17 mouse cellular contexts compared by ENCODE assay signal in the genomic region with DNA sequence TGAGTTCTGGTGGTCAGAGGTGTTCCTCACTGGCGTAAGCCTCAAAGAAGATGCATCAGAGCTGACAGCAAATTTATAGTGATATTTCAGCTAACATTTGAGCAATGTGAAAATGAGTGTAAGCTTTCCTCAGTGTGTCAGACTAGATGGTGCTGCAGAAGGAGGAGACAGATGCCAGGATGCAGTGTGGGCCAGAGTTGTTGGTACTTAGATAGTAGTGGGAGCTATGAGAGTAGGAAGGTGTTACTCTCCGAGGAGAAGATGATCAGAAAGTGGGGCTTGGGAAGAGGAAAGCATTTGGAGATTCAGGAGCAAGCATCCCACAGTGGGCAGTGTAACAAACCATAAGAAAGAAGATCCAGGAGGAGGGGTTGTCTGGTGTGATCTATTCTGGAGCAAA. TPM values are rescaled to one million over a fixed set of nuclear protein-coding genes. Genes with fewer than 3 reads are reported as not detected.
DNase-seq lines count a peak whose midpoint lies in the region.
"Had no signal": no experiment of that assay in that cellular context is flagged by ENCODE, and none has a peak within 500 bp of the region (broad histone marks: within the 10 kb centered on the region; RNA-seq: fewer than 3 reads in every experiment).

No protein-coding gene starts in this region.

- DNase-seq in layer of hippocampus, adult 9-11 months: peak; percentile 55
- DNase-seq in layer of hippocampus, adult 8-10 months (ENCODE audit: low spot score in 2 of 2): no peak
- peak; percentile 62 to 66 for DNase-seq in right cerebral cortex, adult 2 months (ENCODE audit: low spot score in 2 of 2)
- DNase-seq in right cerebral cortex, postnatal 14 days: no peak
- DNase-seq in left cerebral cortex, postnatal 14 days (ENCODE audit: low spot score in 2 of 2): peak; percentile 33 to 35
- DNase-seq in spleen, adult 12 weeks (ENCODE audit: low spot score): no peak
- no peak for DNase-seq in adrenal gland, adult (ENCODE audit: inconsistent age in 2 of 2, low spot score in 1 of 2)
- DNase-seq: adrenal gland, adult 8-10 months; cerebellum, adult 18-20 months; cerebellum, postnatal 25 days; heart, postnatal 4 days; kidney, postnatal 25 days; liver, embryonic 13.5 days; lung, adult 2 months; lung, postnatal 14 days; thymus, adult 18-20 months; thymus, postnatal 36 days had no signal

- intact Hi-C loops in left cerebral cortex, postnatal 14 days (cut with DNase I): no loop called here

RNA-seq across cellular contexts. Expression of a gene that starts 22.4 kb away (rescaled TPM):
- 10 to 100 TPM; 35.0 to 40.3 (median 36.6) TPM for total RNA-seq in layer of hippocampus, adult 8-10 months (2022)
- 10 to 100 TPM; 40.0 to 40.2 TPM for total RNA-seq in left cerebral cortex, postnatal 14 days (2021)

Comparison
In these comparisons a context has a peak if more than half of its experiments do, and no peak if none do; other contexts are left out.
1. DNase-seq: peak in layer of hippocampus, adult 9-11 months (single experiment), right cerebral cortex, adult 2 months (2 of 2) and left cerebral cortex, postnatal 14 days (2 of 2); none in layer of hippocampus, adult 8-10 months (0 of 2), right cerebral cortex, postnatal 14 days (single experiment), spleen, adult 12 weeks (single experiment) and adrenal gland, adult (0 of 2).